Mouse (Mus musculus) megakaryocyte, embryonic 14.5 days (primary cell): ENCODE results near the gene Dlgap3. TPM values are rescaled to one million over a fixed set of nuclear protein-coding genes. Genes with fewer than 3 reads are reported as not detected.

ENCODE experiments used
- H3K27me3 ChIP-seq: replicated peaks from 2 replicates; pipeline ENCODE3; 2012; ENCODE audit warnings: inconsistent platforms
- H3K36me3 ChIP-seq: replicated peaks from 2 replicates; pipeline ENCODE3; 2012; ENCODE audit warnings: low read length, inconsistent platforms, mixed read lengths
- H3K4me1 ChIP-seq: 2 replicates; pipeline ENCODE4 v1.6.1; 2012; ENCODE audit warnings: inconsistent platforms
- H3K4me3 ChIP-seq: replicated peaks from 2 replicates; pipeline ENCODE3; 2012; ENCODE audit warnings: moderate library complexity, mild to moderate bottlenecking, inconsistent platforms
- H3K9me3 ChIP-seq: 2 replicates; pipeline ENCODE4 v1.6.1; 2012; ENCODE audit warnings: inconsistent platforms
- FLI1 ChIP-seq: IDR thresholded peaks from 2 replicates; pipeline ENCODE4 v1.6.1; 2012; ENCODE audit warnings: low read length, inconsistent platforms, mixed read lengths
- GATA1 ChIP-seq: IDR thresholded peaks from 3 replicates; pipeline ENCODE4 v1.6.1; 2012; ENCODE audit warnings: mixed read lengths, low read length, inconsistent platforms, borderline replicate concordance
- polyA plus RNA-seq: library from polyadenylated mRNA; stranded (reverse); fragments of >175 nt; gene quantifications from 2 replicates; pipeline ENCODE4 v1.2.3, GENCODE M21; 2012; ENCODE audit warnings: low replicate concordance; ENCODE audit not compliant: insufficient read depth

Dlgap3 gene
- 0.07 and 2.0 TPM in 2 replicates for polyA plus RNA-seq

DNA sequence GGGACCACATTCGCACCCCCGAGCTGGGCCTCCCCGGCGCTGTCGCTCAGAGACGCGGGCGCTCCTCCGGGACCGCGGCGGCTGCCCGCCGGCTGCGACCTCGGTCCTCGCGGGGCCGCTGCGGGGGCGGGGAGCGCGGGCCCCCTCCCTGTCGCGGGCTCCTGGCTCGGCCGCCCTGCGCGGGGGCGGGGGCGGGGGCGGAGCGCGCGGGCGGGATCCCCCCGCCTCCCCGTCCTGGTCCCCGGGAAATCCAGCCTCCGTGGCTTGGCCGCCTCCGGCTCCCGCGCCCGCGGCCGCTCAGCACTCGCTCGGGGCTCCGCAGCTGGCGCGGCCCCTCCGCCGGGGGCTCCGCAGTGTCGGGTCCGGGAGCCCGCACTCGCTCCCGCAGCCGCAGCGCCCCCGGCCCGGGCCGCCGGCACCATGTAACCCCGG lies at the start of gene Dlgap3:
TSS of gene Dlgap3 (plus strand) at position 291 of the 432 bp plus-strand sequence.
- H3K36me3 ChIP-seq: no peaks in the 10 kb centered on the region
- H3K4me1 ChIP-seq: peaks cover 19% of the 10 kb centered on the region
- no peak for TF ChIP-seq FLI1
- H3K4me3 ChIP-seq: peak within 1 kb of the TSS; percentile 86
- peaks cover 74% of the 10 kb centered on the region for H3K27me3 ChIP-seq
- 0 out of 2 replicates have a peak, but pooled peaks cover 3% of the 10 kb centered on the region for H3K9me3 ChIP-seq

DNA sequence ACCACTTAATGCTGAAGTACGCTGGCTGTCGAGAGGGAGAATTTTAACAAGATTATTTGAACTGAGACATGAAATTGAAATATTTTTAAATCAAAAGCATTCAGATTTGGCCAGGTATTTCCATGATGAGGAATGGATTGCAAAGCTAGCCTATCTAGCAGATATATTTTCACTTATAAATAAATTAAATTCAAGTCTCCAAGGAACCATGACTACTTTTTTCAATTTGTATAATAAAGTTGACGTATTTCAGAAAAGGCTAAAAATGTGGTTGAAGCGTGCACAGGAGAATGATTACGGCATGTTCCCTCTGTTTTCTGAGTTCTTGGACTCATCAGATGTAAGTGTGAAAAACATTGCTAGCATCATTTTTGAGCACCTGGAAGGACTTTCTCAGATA lies 45.6 kb upstream of the Dlgap3 start, which contains the start of gene Tmem35b:
TSS of gene Tmem35b (plus strand) at position 301 of the 400 bp plus-strand sequence.
- no peak within 1 kb of the TSS for H3K4me3 ChIP-seq
- TF ChIP-seq GATA1 (no peak), FLI1 (no peak)
- no peaks in the 10 kb centered on the region for H3K27me3 ChIP-seq
- no peaks in the 10 kb centered on the region for H3K9me3 ChIP-seq
- H3K4me1 ChIP-seq: peaks cover 36% of the 10 kb centered on the region
- H3K36me3 ChIP-seq: peaks cover 22% of the 10 kb centered on the region

DNA sequence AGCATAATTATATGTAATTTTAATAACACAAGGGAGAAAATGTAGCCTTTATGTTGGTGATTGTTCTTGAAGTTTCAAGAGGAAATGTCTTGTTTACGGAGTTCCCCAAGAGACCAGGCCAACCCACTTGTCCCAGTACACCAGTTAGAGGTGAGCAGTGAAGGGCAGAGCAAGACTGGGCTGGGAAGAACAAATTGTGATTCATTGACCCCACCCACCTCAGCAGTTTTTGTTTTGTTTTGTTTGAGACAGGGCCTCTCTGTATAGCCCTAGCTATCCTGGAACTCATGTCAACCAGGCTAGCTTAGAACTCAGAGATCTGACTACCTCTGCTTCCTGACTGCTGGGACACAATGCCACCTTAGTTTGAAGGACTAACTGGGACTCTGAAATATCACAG lies 44.7 kb upstream of the Dlgap3 start:
- TF ChIP-seq FLI1 (no peak), GATA1 (no peak)
- Histone ChIP-seq H3K9me3 (0 out of 2 replicates have a peak, but pooled peaks cover 3% of the 10 kb centered on the region), H3K4me1 (peaks cover 40% of the 10 kb centered on the region), H3K36me3 (peaks cover 31% of the 10 kb centered on the region), H3K4me3 (no peak overlapping the region), H3K27me3 (no peaks in the 10 kb centered on the region)

- Histone ChIP-seq H3K4me1 (peaks cover 40% of the 10 kb centered on the region), H3K4me3 (peak overlapping the region; percentile 95), H3K36me3 (peaks cover 34% of the 10 kb centered on the region), H3K27me3 (no peaks in the 10 kb centered on the region), H3K9me3 (0 out of 2 replicates have a peak, but pooled peaks cover 3% of the 10 kb centered on the region)
- TF ChIP-seq FLI1 (no peak), GATA1 (no peak)
These were observed 43.1 kb upstream of the Dlgap3 start for GRCm38 (mm10) chr4:127125834-127126463.

- TF ChIP-seq GATA1 (no peak), FLI1 (no peak)
- H3K27me3 ChIP-seq: peaks cover 19% of the 10 kb centered on the region
- H3K36me3 ChIP-seq: no peaks in the 10 kb centered on the region
- H3K4me1 ChIP-seq: no peaks in the 10 kb centered on the region
- H3K4me3 ChIP-seq: no peak overlapping the region
- H3K9me3 ChIP-seq: peaks cover 6% of the 10 kb centered on the region; the same call in 1 of the 2 replicates
These were observed 34.3 kb upstream of the Dlgap3 start for GRCm38 (mm10) chr4:127134687-127135086.

GRCm38 (mm10) chr4:127137591-127137990 lies 31.4 kb upstream of the Dlgap3 start:
- no peaks in the 10 kb centered on the region for H3K36me3 ChIP-seq
- H3K9me3 ChIP-seq: peaks cover 6% of the 10 kb centered on the region; the same call in 1 of the 2 replicates
- TF ChIP-seq GATA1 (no peak), FLI1 (no peak)
- no peaks in the 10 kb centered on the region for H3K4me1 ChIP-seq
- no peak overlapping the region for H3K4me3 ChIP-seq
- H3K27me3 ChIP-seq: peaks cover 18% of the 10 kb centered on the region

GRCm38 (mm10) chr4:127138486-127138885 lies 30.5 kb upstream of the Dlgap3 start:
- Histone ChIP-seq H3K4me1 (no peaks in the 10 kb centered on the region), H3K4me3 (no peak overlapping the region)
- TF ChIP-seq GATA1 (no peak), FLI1 (no peak)

GRCm38 (mm10) chr4:127150031-127150430 lies 19.0 kb upstream of the Dlgap3 start:
- Histone ChIP-seq H3K9me3 (no peaks in the 10 kb centered on the region), H3K4me3 (no peak overlapping the region), H3K27me3 (peaks cover 7% of the 10 kb centered on the region), H3K36me3 (no peaks in the 10 kb centered on the region), H3K4me1 (no peaks in the 10 kb centered on the region)
- TF ChIP-seq FLI1 (no peak), GATA1 (no peak)

More at GRCm38 (mm10) chr4:127138486-127138885, 30.5 kb upstream of the Dlgap3 start:
- peaks cover 6% of the 10 kb centered on the region; the same call in 1 of the 2 replicates for H3K9me3 ChIP-seq
- H3K36me3 ChIP-seq: no peaks in the 10 kb centered on the region
- H3K27me3 ChIP-seq: peaks cover 18% of the 10 kb centered on the region

DNA sequence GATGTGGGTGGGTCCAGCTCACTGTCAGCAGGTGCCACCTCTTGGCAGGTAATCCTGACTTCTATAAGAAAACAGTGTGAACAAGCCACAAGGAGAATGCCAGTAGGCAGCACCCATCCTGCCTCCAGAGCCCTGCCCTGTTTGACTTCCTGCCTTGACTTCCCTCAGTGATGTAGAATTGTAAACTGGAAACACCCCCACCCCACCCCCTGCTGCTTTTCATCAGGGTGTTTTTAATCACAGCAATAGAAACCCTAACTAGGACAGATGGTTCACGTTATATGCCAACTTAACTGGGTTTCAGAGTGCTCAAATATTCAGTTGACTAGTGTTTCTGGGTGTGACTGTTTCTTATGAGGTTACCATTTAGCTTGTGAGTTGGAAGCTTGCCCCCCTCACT lies 15.7 kb upstream of the Dlgap3 start:
- Histone ChIP-seq H3K4me3 (no peak overlapping the region), H3K36me3 (no peaks in the 10 kb centered on the region), H3K27me3 (peaks cover 7% of the 10 kb centered on the region), H3K9me3 (peaks cover 3% of the 10 kb centered on the region; the same call in 1 of the 2 replicates), H3K4me1 (no peaks in the 10 kb centered on the region)
- no peak for TF ChIP-seq FLI1
- TF ChIP-seq GATA1: no peak

DNA sequence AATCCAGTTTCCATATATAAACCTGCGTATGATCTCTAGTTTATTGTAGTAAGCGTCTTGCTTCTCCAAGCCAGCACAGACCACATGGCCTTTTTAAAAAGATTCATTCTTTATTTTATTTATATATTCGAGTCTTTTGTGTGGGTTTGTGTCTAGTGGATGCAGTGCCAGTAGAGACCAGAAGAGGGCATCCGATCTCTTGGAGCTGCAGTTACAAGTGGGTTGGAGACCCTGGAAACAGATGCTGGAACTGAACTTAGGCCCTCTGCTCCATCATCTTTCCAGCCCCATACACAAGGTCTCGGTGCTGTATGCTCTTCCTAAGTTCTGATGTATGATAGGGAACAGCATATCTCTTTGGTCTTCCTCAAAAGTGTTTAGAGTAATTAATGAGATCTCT lies 13.2 kb upstream of the Dlgap3 start:
- no peaks in the 10 kb centered on the region for H3K4me1 ChIP-seq
- no peak for TF ChIP-seq GATA1
- TF ChIP-seq FLI1: no peak
- H3K9me3 ChIP-seq: peaks cover 3% of the 10 kb centered on the region; the same call in 1 of the 2 replicates
- H3K36me3 ChIP-seq: no peaks in the 10 kb centered on the region
- H3K4me3 ChIP-seq: no peak overlapping the region
- peaks cover 2% of the 10 kb centered on the region for H3K27me3 ChIP-seq
